In the genomic region with DNA sequence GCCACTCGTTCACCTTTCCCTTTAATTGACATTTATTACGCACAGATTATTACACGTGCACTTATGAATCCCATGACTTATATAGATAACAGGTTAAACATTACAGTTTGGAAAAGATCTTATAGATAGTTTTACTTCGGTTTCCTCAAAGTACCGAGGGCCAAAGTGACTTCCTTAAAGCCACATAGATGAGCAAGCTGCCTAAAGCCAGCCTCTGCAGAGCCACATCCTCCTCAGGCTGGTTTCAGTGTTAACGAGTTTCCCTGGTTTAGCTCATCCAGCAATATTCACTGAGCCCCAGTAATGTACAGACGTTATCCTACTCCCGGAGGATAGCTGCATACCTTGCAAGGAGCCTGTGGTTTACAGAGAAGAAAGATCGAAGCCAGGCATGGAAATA, we compare ENCODE assay signal across 29 mouse cellular contexts. TPM values are rescaled to one million over a fixed set of nuclear protein-coding genes. Genes with fewer than 3 reads are reported as not detected.
DNase-seq lines count a peak whose midpoint lies in the region; ATAC-seq and TF ChIP-seq lines count a peak whose summit lies in the region.
"Had no signal": no experiment of that assay in that cellular context is flagged by ENCODE, and none has a peak within 500 bp of the region (broad histone marks: within the 10 kb centered on the region; RNA-seq: fewer than 3 reads in every experiment).

No protein-coding gene starts in this region.

- peaks cover 31% of the 10 kb centered on the region for H3K4me1 ChIP-seq in liver, embryonic 15.5 days (replicated peaks)
- H3K4me1 ChIP-seq in intestine, embryonic 16.5 days (ENCODE audit: control insufficient read depth, insufficient read depth, low read length), result peaks cover 4% of the 10 kb centered on the region
- peaks cover 4% of the 10 kb centered on the region; the same call in 1 of the 2 replicates for H3K4me1 ChIP-seq in lung, adult 2 months (ENCODE audit: control insufficient read depth, insufficient read depth, low read length)

- H3K4me2 ChIP-seq in liver, embryonic 15.5 days, result peak overlapping the region; percentile 5; the same call in 1 of the 2 replicates
- H3K4me2 ChIP-seq in intestine, embryonic 16.5 days (ENCODE audit: low read depth, low read length), result no peak overlapping the region
- H3K4me2 ChIP-seq: embryonic facial prominence, embryonic 15.5 days; heart, embryonic 13.5 days; hindbrain, embryonic 12.5 days had no signal

- peaks cover 3% of the 10 kb centered on the region for H3K36me3 ChIP-seq in liver, embryonic 15.5 days (replicated peaks)
- no peaks in the 10 kb centered on the region for H3K36me3 ChIP-seq in intestine, embryonic 16.5 days (ENCODE audit: control insufficient read depth, insufficient read depth, low read length)
- H3K36me3 ChIP-seq: embryonic facial prominence, embryonic 15.5 days; hindbrain, embryonic 12.5 days had no signal

- no peak overlapping the region for H3K4me3 ChIP-seq in liver, embryonic 15.5 days (replicated peaks)
- no peak overlapping the region for H3K4me3 ChIP-seq in intestine, embryonic 16.5 days (ENCODE audit: low read length)
- H3K4me3 ChIP-seq in lung, adult 2 months (replicated peaks; ENCODE audit: extremely low read depth, low read depth, low read length), result no peak overlapping the region
- H3K4me3 ChIP-seq: embryonic facial prominence, embryonic 15.5 days; erythroblast, embryonic 14.5 days; forebrain, embryonic 10.5 days; heart, adult 2 months; heart, embryonic 13.5 days; hindbrain, embryonic 12.5 days had no signal

- TF ChIP-seq CTCF in lung, adult 2 months (IDR thresholded peaks at IDR 0.05; ENCODE audit: insufficient read depth, low read length), result no peak

- TF ChIP-seq POLR2A in lung, adult 2 months (IDR thresholded peaks at IDR 0.05; ENCODE audit: borderline replicate concordance, extremely low read depth, low read depth, low read length), result no peak

- H3K9me3 ChIP-seq in liver, embryonic 15.5 days (replicated peaks), result no peaks in the 10 kb centered on the region
- H3K9me3 ChIP-seq in intestine, embryonic 16.5 days (ENCODE audit: control insufficient read depth, low read length), result no peaks in the 10 kb centered on the region
- H3K9me3 ChIP-seq: embryonic facial prominence, embryonic 15.5 days; forebrain, embryonic 10.5 days; heart, embryonic 13.5 days; hindbrain, embryonic 12.5 days had no signal

- no peak for ATAC-seq in liver, embryonic 15.5 days (ENCODE audit: insufficient read depth)
- ATAC-seq in intestine, embryonic 16.5 days, result no peak
- ATAC-seq: forebrain, embryonic 16.5 days; hindbrain, embryonic 16.5 days had no signal

- H3K27me3 ChIP-seq in liver, embryonic 15.5 days, result 0 out of 2 replicates have a peak, but pooled peaks cover 5% of the 10 kb centered on the region
- no peaks in the 10 kb centered on the region for H3K27me3 ChIP-seq in intestine, embryonic 16.5 days (replicated peaks; ENCODE audit: control insufficient read depth, insufficient read depth, low read length)
- H3K27me3 ChIP-seq: embryonic facial prominence, embryonic 15.5 days; heart, embryonic 13.5 days; hindbrain, embryonic 12.5 days had no signal

- H3K27ac ChIP-seq in liver, embryonic 15.5 days (replicated peaks), result no peak overlapping the region
- peak overlapping the region; percentile 21; the same call in 1 of the 2 replicates for H3K27ac ChIP-seq in intestine, embryonic 16.5 days (ENCODE audit: low read length)
- H3K27ac ChIP-seq: embryonic facial prominence, embryonic 15.5 days; forebrain, embryonic 10.5 days; heart, adult 2 months; heart, embryonic 13.5 days; hindbrain, embryonic 12.5 days had no signal

- H3K9ac ChIP-seq in liver, embryonic 15.5 days, result no peak overlapping the region
- no peak overlapping the region for H3K9ac ChIP-seq in intestine, embryonic 16.5 days (ENCODE audit: low read depth, low read length)
- H3K9ac ChIP-seq: embryonic facial prominence, embryonic 15.5 days; heart, embryonic 13.5 days; hindbrain, embryonic 12.5 days had no signal

- 46% methylated on average over 9 of the region's 9 CpGs for WGBS in liver, embryonic 15.5 days (ENCODE audit: insufficient replicate concordance)
- WGBS in intestine, embryonic 16.5 days, result 60% methylated on average over 9 of the region's 9 CpGs
- 65% methylated on average over 9 of the region's 9 CpGs for WGBS in lung, adult 2 months

- peak; percentile 18 for DNase-seq in cerebellum, adult 9-11 months
- DNase-seq in cerebellum, postnatal 36 days, result no peak
- no peak for DNase-seq in liver
- DNase-seq in adrenal gland, postnatal 14 days, result no peak
- no peak for DNase-seq in neural tube, embryonic 10.5 days (ENCODE audit: extremely low spot score, low spot score)
- DNase-seq in lung, adult 2 months, result no peak
- DNase-seq: adrenal gland, adult 2 months; adrenal gland, postnatal 36 days; cerebellum, postnatal 10 days; embryo, embryonic 11 days; gastrocnemius, postnatal 10 days; heart, adult 2 months; heart, postnatal 4 days; kidney, adult 18-20 months had no signal

RNA-seq across cellular contexts. Expression of a gene that starts 2.0 kb away (rescaled TPM):
- polyA plus RNA-seq in liver, embryonic 15.5 days (2015; fragmentation: Nextera tagmentation; extraction: Ambion mirVana), result 150 and 161 TPM in 2 replicates
- polyA plus RNA-seq in intestine, embryonic 16.5 days (2015; fragmentation: Nextera tagmentation; extraction: Ambion mirVana), result 354 and 363 TPM in 2 replicates
- total RNA-seq in adrenal gland, postnatal 14 days (2021), result 574 and 611 TPM in 2 replicates
- polyA plus RNA-seq in lung, adult 2 months (2012; rRNA removed), result 1,063 and 1,258 TPM in 2 replicates

RNA-seq across cellular contexts. Expression of a gene that starts 2.3 kb away (rescaled TPM):
- 0.68 and 1.0 TPM in 2 replicates for polyA plus RNA-seq in liver, embryonic 15.5 days (2015; fragmentation: Nextera tagmentation; extraction: Ambion mirVana)
- polyA plus RNA-seq in intestine, embryonic 16.5 days (2015; fragmentation: Nextera tagmentation; extraction: Ambion mirVana), result 0.20 and 0.40 TPM in 2 replicates
- total RNA-seq in adrenal gland, postnatal 14 days (2021), result not detected in 2 replicates
- polyA plus RNA-seq in lung, adult 2 months (2012; rRNA removed), result not detected in 2 replicates
- total RNA-seq: adrenal gland, adult 2 months; adrenal gland, postnatal 36 days; CH12.LX; common myeloid progenitor, adult 5-6 weeks; gastrocnemius, postnatal 10 days; gastrocnemius, postnatal 4 days; heart, adult 2 months; heart, postnatal 4 days had no signal
- polyA plus RNA-seq: adrenal gland, adult 2 months; brain, embryonic 14.5 days; embryonic facial prominence, embryonic 15.5 days; erythroblast, embryonic 14.5 days; forebrain, embryonic 16.5 days; frontal cortex, adult 2 months; heart, adult 2 months; heart, embryonic 13.5 days; heart, postnatal 0 days; hindbrain, embryonic 12.5 days; hindbrain, embryonic 16.5 days had no signal

RNA-seq across cellular contexts. Expression of a gene that starts 17.0 kb away (rescaled TPM):
- 3.2 and 3.8 TPM in 2 replicates for polyA plus RNA-seq in liver, embryonic 15.5 days (2015; fragmentation: Nextera tagmentation; extraction: Ambion mirVana)
- polyA plus RNA-seq in intestine, embryonic 16.5 days (2015; fragmentation: Nextera tagmentation; extraction: Ambion mirVana), result 7.4 and 7.8 TPM in 2 replicates
- total RNA-seq in adrenal gland, postnatal 14 days (2021), result 30.5 and 36.6 TPM in 2 replicates
- polyA plus RNA-seq in lung, adult 2 months (2012; rRNA removed), result 37.0 and 45.3 TPM in 2 replicates

RNA-seq across cellular contexts. Expression of a gene that starts 18.0 kb away (rescaled TPM):
- polyA plus RNA-seq in liver, embryonic 15.5 days (2015; fragmentation: Nextera tagmentation; extraction: Ambion mirVana), result 0.07 TPM in 2 replicates
- 4.4 TPM in 2 replicates for polyA plus RNA-seq in intestine, embryonic 16.5 days (2015; fragmentation: Nextera tagmentation; extraction: Ambion mirVana)
- total RNA-seq in adrenal gland, postnatal 14 days (2021), result 2.8 and 3.8 TPM in 2 replicates
- 0.07 TPM in 1 of 2 replicates, not detected in the other for polyA plus RNA-seq in lung, adult 2 months (2012; rRNA removed)
- total RNA-seq: CH12.LX; common myeloid progenitor, adult 5-6 weeks; gastrocnemius, postnatal 4 days; heart, adult 2 months; heart, postnatal 4 days had no signal
- polyA plus RNA-seq: erythroblast, embryonic 14.5 days; heart, adult 2 months; heart, postnatal 0 days had no signal

RNA-seq across cellular contexts. Expression of a gene that starts 33.0 kb away (rescaled TPM):
- polyA plus RNA-seq in liver, embryonic 15.5 days (2015; fragmentation: Nextera tagmentation; extraction: Ambion mirVana), result 29.4 and 33.4 TPM in 2 replicates
- polyA plus RNA-seq in intestine, embryonic 16.5 days (2015; fragmentation: Nextera tagmentation; extraction: Ambion mirVana), result 58.6 and 62.1 TPM in 2 replicates
- 22.3 and 26.2 TPM in 2 replicates for total RNA-seq in adrenal gland, postnatal 14 days (2021)
- 28.4 and 32.4 TPM in 2 replicates for polyA plus RNA-seq in lung, adult 2 months (2012; rRNA removed)
